Mouse (Mus musculus) heart, embryonic 12.5 days (tissue): Measurements from ENCODE around the gene Armc2. TPM values are rescaled to one million over a fixed set of nuclear protein-coding genes. Genes with fewer than 3 reads are reported as not detected.

ENCODE experiments used
- ATAC-seq: fragments of 200-750 bp; cut with Nextera tagmentation; 2 replicates; pipeline ENCODE4 v1.8.0; 2017; ENCODE audit warnings: moderate TSS enrichment, moderate library complexity; ENCODE audit not compliant: insufficient number of reproducible peaks, low FRiP score
- H3K27ac ChIP-seq: fragments of 300-500 bp; sonication (generic); 2 replicates; pipeline ENCODE4 v1.5.1; 2016; ENCODE audit warnings: mild to moderate bottlenecking, moderate library complexity; ENCODE audit not compliant: poor library complexity, severe bottlenecking
- H3K27me3 ChIP-seq: fragments of 300-500 bp; sonication (generic); replicated peaks from 2 replicates; pipeline ENCODE4 v1.6.1; 2016; ENCODE audit warnings: mild to moderate bottlenecking, moderate library complexity
- H3K36me3 ChIP-seq: fragments of 300-500 bp; sonication (generic); 2 replicates; pipeline ENCODE4 v1.6.1; 2016; ENCODE audit warnings: mild to moderate bottlenecking, moderate library complexity
- H3K4me1 ChIP-seq: fragments of 300-500 bp; sonication (generic); replicated peaks from 2 replicates; pipeline ENCODE4 v1.6.1; 2016; ENCODE audit warnings: mild to moderate bottlenecking
- H3K4me2 ChIP-seq: fragments of 300-500 bp; sonication (generic); 2 replicates; pipeline ENCODE4 v1.6.1; 2016; ENCODE audit warnings: mild to moderate bottlenecking, moderate library complexity
- H3K4me3 ChIP-seq: fragments of 300-500 bp; sonication (generic); 2 replicates; pipeline ENCODE4 v1.5.1; 2016; ENCODE audit warnings: mild to moderate bottlenecking
- H3K9ac ChIP-seq: fragments of 300-500 bp; sonication (generic); 2 replicates; pipeline ENCODE4 v1.6.1; 2016; ENCODE audit warnings: mild to moderate bottlenecking, moderate library complexity
- H3K9me3 ChIP-seq: fragments of 300-500 bp; sonication (generic); replicated peaks from 2 replicates; pipeline ENCODE4 v1.6.1; 2016; ENCODE audit warnings: mild to moderate bottlenecking, moderate library complexity
- WGBS: fragments of 180-500 bp; shearing (Covaris S2); methylation state at CpG from one replicate; pipeline ENCODE4 v1.1.7; 2016; 5-methylcytosine and 5-hydroxymethylcytosine counted together
- polyA plus RNA-seq: library from polyadenylated mRNA; unstranded; fragments of >200 nt; fragmentation: Nextera tagmentation; extraction: Ambion mirVana; gene quantifications from 2 replicates; pipeline ENCODE4 v1.2.1, GENCODE M21; 2016

Armc2 gene
- polyA plus RNA-seq, 1 experiment from 2014 or later: 1.2 TPM

DNA sequence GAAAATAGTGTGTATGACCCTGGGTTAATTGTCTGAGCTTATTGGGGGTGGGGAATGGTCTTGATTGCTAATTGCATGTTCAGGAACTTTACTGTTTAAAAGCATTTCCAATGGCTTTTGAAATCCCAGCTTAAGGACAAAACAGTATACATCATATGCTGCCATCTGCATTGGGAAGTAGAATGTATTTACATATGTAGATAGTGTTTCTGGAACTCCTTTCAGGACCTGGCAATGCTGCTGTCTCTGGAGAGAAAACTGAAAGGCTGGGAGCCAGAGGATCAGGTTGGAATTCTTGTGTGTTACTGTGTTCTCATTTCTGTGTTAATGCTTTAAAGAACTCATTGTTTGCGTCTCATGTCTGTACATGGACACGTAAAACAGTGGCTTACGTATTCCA is 25.1 kb upstream of the Armc2 start:
- Histone ChIP-seq H3K4me3 (no peak overlapping the region), H3K27me3 (no peaks in the 10 kb centered on the region), H3K4me2 (no peak overlapping the region), H3K4me1 (peaks cover 22% of the 10 kb centered on the region), H3K9ac (no peak overlapping the region), H3K27ac (no peak overlapping the region), H3K9me3 (no peaks in the 10 kb centered on the region), H3K36me3 (no peaks in the 10 kb centered on the region)
- 94% methylated on average over 3 of the region's 3 CpGs for WGBS
- no peak for ATAC-seq

DNA sequence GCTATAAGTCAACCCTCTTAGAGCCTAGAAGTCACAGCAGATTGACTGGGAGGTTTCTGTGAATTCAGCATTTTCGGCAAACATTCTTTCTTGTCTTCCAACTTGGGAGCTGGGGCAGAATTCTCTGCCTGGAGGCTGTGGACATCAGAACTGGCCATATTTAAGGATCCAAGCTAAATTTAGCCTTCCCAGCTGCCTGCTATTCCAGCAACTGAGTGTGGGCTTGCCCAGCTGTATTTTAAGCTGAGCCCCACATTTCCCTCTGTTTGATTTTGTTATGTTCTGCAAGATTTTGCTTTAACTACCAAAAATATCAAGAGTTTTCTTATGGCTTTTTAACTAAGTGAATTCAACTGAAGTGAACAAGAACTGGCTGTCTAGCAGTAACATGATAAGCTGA is 24.6 kb upstream of the Armc2 start:
- no peaks in the 10 kb centered on the region for H3K27me3 ChIP-seq
- no peak overlapping the region for H3K4me3 ChIP-seq
- H3K4me1 ChIP-seq: peaks cover 23% of the 10 kb centered on the region
- H3K36me3 ChIP-seq: no peaks in the 10 kb centered on the region
- H3K9me3 ChIP-seq: no peaks in the 10 kb centered on the region
- no peak overlapping the region for H3K9ac ChIP-seq
- no peak for ATAC-seq
- H3K27ac ChIP-seq: no peak overlapping the region
- 59% methylated on average over 1 of the region's 1 CpGs for WGBS
- no peak overlapping the region for H3K4me2 ChIP-seq

DNA sequence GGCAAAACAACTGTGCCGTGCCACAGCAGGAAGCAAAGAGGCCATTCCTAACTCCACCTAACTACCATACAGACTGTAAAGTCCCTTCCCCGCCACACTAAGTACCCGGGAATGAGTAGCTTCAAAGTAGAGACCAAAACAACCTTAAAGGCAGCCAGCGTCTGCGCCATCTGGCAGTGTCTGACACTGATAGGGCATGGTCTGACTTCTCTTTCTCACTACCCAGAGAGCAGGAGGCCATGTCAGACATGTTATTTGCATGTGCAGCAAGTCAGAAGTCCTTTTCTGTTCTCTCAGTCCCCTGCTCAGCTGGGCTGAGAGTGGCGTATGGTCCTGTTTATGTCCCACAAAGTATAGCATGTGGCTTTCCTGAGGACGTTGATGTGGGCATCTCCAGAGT is 23.8 kb upstream of the Armc2 start:
- H3K36me3 ChIP-seq: no peaks in the 10 kb centered on the region
- WGBS: 60% methylated on average over 7 of the region's 7 CpGs
- no peak for ATAC-seq
- no peak overlapping the region for H3K9ac ChIP-seq
- no peak overlapping the region for H3K27ac ChIP-seq
- no peak overlapping the region for H3K4me2 ChIP-seq
- no peaks in the 10 kb centered on the region for H3K27me3 ChIP-seq
- H3K4me3 ChIP-seq: no peak overlapping the region
- peaks cover 31% of the 10 kb centered on the region for H3K4me1 ChIP-seq
- no peaks in the 10 kb centered on the region for H3K9me3 ChIP-seq

DNA sequence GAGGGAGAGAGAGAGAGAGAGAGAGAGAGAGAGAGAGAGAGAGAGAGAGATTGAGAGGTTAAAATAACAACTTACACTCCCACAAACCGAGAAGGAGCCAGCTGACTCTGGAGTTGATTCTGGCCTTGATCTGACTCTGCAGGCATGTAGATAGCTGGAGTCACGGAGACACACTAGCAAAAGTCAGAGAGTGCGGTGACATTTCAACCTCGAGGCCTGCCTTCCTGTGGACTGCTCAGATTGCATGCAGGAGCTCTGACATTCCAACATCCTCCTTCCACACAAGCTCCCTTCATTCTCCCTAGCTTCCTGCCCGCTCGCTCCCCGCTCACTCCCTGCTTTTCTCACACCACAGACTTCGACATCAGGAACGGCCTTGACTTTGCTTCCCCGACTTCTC is 20.3 kb upstream of the Armc2 start:
- H3K36me3 ChIP-seq: no peaks in the 10 kb centered on the region
- H3K4me3 ChIP-seq: no peak overlapping the region
- ATAC-seq: no peak
- H3K27me3 ChIP-seq: 0 out of 2 replicates have a peak, but pooled peaks cover 6% of the 10 kb centered on the region
- H3K4me1 ChIP-seq: peaks cover 37% of the 10 kb centered on the region
- 25% methylated on average over 10 of the region's 10 CpGs for WGBS
- H3K4me2 ChIP-seq: no peak overlapping the region
- H3K9ac ChIP-seq: no peak overlapping the region
- peak overlapping the region; percentile 61 for H3K27ac ChIP-seq
- no peaks in the 10 kb centered on the region for H3K9me3 ChIP-seq

DNA sequence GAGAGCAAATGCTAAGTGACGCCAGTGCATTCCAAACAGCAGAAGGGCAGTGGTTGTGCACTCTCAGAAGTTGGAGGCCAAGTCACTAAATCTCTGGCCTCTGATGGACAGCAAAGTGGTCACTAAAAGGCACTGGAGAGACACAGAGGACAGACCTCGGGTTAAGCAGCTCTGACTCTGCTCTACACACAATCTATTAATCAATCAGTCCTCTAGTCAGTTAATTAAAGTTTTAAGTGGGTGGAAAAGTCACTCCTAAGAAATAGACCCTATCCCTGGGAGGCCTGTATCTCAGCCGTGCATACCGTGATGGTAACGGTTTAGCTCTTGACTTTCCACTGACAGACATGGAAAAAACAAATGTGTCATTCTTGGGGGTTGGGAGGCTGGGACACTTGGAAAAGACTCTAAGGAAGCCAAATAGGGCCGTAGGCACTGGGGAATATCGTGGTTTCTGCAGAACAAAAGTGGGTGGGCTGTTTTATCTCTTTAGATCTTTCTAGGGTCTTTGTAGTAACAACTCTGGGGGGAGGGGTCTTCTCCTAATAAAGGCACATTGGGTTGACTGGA is 19.1 kb upstream of the Armc2 start:
- ATAC-seq: no peak
- Histone ChIP-seq H3K4me2 (no peak overlapping the region), H3K27ac (no peak overlapping the region; the same call in 1 of the 2 replicates), H3K9me3 (no peaks in the 10 kb centered on the region), H3K27me3 (peaks cover 10% of the 10 kb centered on the region; the same call in 1 of the 2 replicates), H3K36me3 (no peaks in the 10 kb centered on the region), H3K4me1 (peaks cover 25% of the 10 kb centered on the region), H3K9ac (no peak overlapping the region), H3K4me3 (no peak overlapping the region)
- WGBS: 22% methylated on average over 7 of the region's 7 CpGs

DNA sequence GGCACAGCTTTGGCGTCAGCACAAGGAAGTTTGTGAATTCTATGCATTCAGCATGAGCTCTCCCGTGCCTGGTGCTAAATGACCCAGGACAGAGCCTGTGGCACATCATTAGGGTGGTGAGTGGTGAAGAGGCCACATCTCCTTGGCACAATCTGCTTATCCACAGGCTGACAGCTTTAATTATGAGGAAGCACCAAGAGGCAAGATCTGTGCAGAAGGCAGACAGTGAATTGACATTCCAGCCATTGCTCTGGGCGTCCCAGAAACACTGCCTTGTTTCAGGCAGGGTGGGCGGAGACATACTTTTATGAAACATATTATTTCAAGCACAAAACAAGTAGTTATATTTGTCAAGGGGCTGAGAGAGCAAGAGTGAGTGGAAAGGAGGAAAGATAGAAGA is 18.6 kb upstream of the Armc2 start:
- no peak overlapping the region for H3K9ac ChIP-seq
- H3K4me3 ChIP-seq: no peak overlapping the region
- H3K36me3 ChIP-seq: no peaks in the 10 kb centered on the region
- no peaks in the 10 kb centered on the region for H3K9me3 ChIP-seq
- no peak for ATAC-seq
- peaks cover 20% of the 10 kb centered on the region for H3K4me1 ChIP-seq
- no peak overlapping the region; the same call in 1 of the 2 replicates for H3K27ac ChIP-seq
- 25% methylated on average over 4 of the region's 4 CpGs for WGBS
- peaks cover 13% of the 10 kb centered on the region; the same call in 1 of the 2 replicates for H3K27me3 ChIP-seq
- no peak overlapping the region for H3K4me2 ChIP-seq

DNA sequence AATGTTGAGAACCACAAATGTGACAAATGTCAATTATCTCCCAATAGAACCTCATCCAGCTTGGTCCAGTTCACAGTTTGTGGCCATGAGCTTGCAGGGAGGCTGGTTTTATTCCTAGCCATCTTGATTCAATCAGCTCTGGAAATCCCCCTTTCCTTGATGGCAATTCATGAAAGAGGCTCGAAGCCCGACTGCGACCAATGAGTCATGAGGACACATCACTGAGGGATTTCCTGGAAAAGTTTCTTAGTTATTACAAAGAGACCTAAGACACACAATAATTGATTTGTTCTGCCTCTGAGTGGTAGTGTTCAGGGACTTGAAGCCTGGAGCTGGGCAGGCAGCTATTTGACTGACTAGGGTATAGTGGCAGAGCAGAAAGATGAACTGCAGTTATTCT is 15.3 kb upstream of the Armc2 start:
- no peaks in the 10 kb centered on the region for H3K36me3 ChIP-seq
- H3K27ac ChIP-seq: no peak overlapping the region
- no peak for ATAC-seq
- no peak overlapping the region for H3K9ac ChIP-seq
- peaks cover 24% of the 10 kb centered on the region for H3K4me1 ChIP-seq
- H3K4me3 ChIP-seq: no peak overlapping the region
- WGBS: 75% methylated on average over 3 of the region's 3 CpGs
- no peaks in the 10 kb centered on the region for H3K9me3 ChIP-seq
- no peak overlapping the region for H3K4me2 ChIP-seq
- peaks cover 22% of the 10 kb centered on the region for H3K27me3 ChIP-seq

DNA sequence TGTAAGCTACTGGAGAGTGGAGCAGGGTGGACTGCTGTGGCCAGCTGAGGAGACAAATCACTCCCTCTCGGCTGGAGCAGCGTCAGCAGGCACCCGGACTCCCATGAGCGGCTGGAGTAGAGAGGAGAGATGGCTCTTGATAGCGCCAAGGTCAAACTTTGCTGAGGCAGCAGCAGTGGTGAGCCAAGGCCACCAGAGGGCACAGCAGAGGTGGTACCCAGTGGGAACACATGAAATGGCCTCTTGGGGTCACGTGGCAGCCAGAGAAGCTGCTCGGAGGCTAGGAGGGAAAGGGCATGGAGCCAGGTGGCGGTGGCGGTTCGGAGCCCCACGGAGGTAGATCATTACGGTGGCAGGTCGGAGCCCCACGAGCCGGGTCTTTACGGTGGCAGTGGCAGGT is 12.8 kb upstream of the Armc2 start:
- Histone ChIP-seq H3K27me3 (peaks cover 31% of the 10 kb centered on the region), H3K9ac (no peak overlapping the region), H3K4me1 (peaks cover 16% of the 10 kb centered on the region), H3K27ac (no peak overlapping the region), H3K4me3 (peak overlapping the region; percentile 24; the same call in 1 of the 2 replicates), H3K4me2 (peak overlapping the region; percentile 56), H3K9me3 (no peaks in the 10 kb centered on the region), H3K36me3 (no peaks in the 10 kb centered on the region)
- peak; percentile 62; the same call in 1 of the 2 replicates for ATAC-seq
- 13% methylated on average over 16 of the region's 16 CpGs for WGBS

DNA sequence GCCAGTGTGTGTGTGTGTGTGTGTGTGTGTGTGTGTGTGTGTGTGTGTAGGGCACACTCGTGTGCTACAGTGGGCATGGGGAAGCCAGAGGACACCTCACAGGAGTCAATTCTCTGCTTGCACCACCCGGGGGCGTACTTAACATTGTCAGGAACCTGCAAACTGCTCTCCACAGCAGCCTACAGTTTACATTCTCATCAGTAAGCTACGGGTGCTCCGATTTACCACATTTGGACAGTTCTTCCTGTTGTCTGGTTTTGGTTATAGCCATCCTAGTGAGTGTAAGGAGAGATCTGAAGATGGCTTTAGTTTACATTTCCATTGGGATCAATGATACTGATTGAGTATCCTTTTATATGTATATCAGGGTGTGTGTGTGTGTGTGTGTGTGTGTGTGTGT is 11.3 kb upstream of the Armc2 start:
- H3K27me3 ChIP-seq: peaks cover 44% of the 10 kb centered on the region
- no peak overlapping the region for H3K4me3 ChIP-seq
- H3K27ac ChIP-seq: no peak overlapping the region
- 68% methylated on average over 5 of the region's 5 CpGs for WGBS
- no peak overlapping the region for H3K9ac ChIP-seq
- no peak for ATAC-seq
- H3K36me3 ChIP-seq: no peaks in the 10 kb centered on the region
- peaks cover 16% of the 10 kb centered on the region for H3K4me1 ChIP-seq
- no peaks in the 10 kb centered on the region for H3K9me3 ChIP-seq
- H3K4me2 ChIP-seq: no peak overlapping the region

DNA sequence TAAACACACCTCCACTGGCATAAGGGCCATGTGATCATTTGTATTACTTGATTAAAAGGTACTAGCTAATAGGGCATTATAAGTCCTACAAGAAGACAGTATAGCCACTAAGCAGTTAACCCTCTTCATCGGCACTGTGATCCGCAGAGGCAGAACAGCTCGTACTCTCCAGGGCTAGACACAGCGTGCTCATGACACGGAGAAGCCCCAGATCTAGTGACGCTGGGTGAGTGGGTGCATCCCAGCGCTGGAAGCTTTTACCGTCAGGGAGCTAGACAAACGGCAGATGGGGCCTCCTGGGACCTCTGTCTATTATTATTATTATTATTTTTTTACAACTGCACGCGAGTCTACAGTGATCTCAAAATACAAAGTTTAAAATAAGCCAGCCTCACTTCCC is 9.1 kb upstream of the Armc2 start:
- Histone ChIP-seq H3K27me3 (peaks cover 45% of the 10 kb centered on the region), H3K4me2 (no peak overlapping the region), H3K36me3 (no peaks in the 10 kb centered on the region), H3K27ac (no peak overlapping the region), H3K4me3 (no peak overlapping the region), H3K9me3 (no peaks in the 10 kb centered on the region), H3K4me1 (peaks cover 16% of the 10 kb centered on the region), H3K9ac (no peak overlapping the region)
- no peak for ATAC-seq
- 75% methylated on average over 11 of the region's 11 CpGs for WGBS

DNA sequence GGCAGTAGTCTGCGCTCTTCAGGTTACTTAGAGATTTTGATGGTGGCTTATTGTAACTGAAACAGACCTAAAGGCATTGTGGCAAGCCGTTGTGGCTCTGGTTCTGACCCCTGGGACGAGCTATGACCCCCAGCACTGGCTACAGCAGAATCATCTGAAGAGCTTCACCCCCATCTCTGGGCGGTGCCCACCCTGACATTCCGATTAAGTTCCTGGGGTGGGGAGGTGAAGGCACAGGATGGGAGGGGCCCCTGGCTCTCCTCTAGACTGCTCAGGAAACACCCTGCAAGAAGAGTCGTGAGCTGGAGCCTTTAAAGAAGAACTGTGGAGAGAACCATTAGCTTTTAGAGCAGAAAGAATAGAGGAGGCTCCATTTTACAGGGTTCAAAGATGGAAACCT is 6.2 kb upstream of the Armc2 start:
- H3K4me2 ChIP-seq: no peak overlapping the region
- no peak for ATAC-seq
- H3K4me1 ChIP-seq: peaks cover 9% of the 10 kb centered on the region
- no peak overlapping the region for H3K9ac ChIP-seq
- H3K9me3 ChIP-seq: no peaks in the 10 kb centered on the region
- no peak overlapping the region for H3K4me3 ChIP-seq
- no peak overlapping the region for H3K27ac ChIP-seq
- H3K36me3 ChIP-seq: no peaks in the 10 kb centered on the region
- peaks cover 47% of the 10 kb centered on the region for H3K27me3 ChIP-seq
- 60% methylated on average over 6 of the region's 6 CpGs for WGBS

DNA sequence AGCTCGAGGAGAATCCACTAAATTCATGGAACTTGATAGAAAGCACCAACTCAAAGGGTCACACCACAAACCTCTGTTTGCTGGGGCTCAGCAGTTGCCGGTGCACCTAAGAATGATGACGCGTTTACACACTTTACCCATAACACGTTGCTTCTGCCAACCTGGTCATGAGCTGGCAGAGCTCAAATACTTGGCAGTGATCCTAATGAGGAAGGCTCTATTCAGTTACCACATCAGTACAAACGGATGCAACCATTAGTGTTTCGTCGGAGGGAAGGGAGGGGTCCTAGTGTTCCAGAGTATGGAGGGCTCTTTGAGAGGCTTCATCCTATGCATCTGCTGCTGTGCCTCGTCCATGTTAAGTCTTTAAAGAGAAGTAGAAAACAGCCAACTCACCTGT is 3.3 kb upstream of the Armc2 start:
- Histone ChIP-seq H3K9ac (no peak overlapping the region), H3K9me3 (no peaks in the 10 kb centered on the region), H3K27ac (no peak overlapping the region), H3K4me2 (no peak overlapping the region), H3K4me3 (no peak overlapping the region), H3K36me3 (no peaks in the 10 kb centered on the region), H3K4me1 (peaks cover 7% of the 10 kb centered on the region; the same call in 1 of the 2 replicates), H3K27me3 (peaks cover 51% of the 10 kb centered on the region)
- WGBS: 84% methylated on average over 9 of the region's 9 CpGs
- ATAC-seq: no peak
